Mouse (Mus musculus) testis, adult 2 months (tissue): ENCODE data around the gene Ano1.

Experiments used
- CTCF ChIP-seq: fragments of 200-500 bp; IDR thresholded peaks from 2 replicates; pipeline ENCODE4 v1.5.1; 2012; ENCODE audit warnings: low read depth, mild to moderate bottlenecking, inconsistent platforms, low read length, moderate library complexity; ENCODE audit not compliant: control insufficient read depth, insufficient read depth, insufficient replicate concordance
- POLR2A ChIP-seq: fragments of 200-500 bp; IDR thresholded peaks from 2 replicates; pipeline ENCODE4 v1.6.1; 2012; ENCODE audit warnings: low read depth, mild to moderate bottlenecking, inconsistent platforms, low read length, moderate library complexity; ENCODE audit not compliant: control insufficient read depth

- no peak for TF ChIP-seq CTCF
- TF ChIP-seq POLR2A: no peak
Observed at GRCm38 (mm10) chr7:144558552-144558951, 193.2 kb downstream of the Ano1 start.
